Mouse (Mus musculus): Measurements from ENCODE around the gene Tmem198. TPM values are rescaled to one million over a fixed set of nuclear protein-coding genes. Genes with fewer than 3 reads are reported as not detected.

Gene Tmem198
- total RNA-seq (2021), result under 1 TPM; 0.68 to 0.87 TPM
- long read RNA-seq, experiment 1, result 0 reads
- long read RNA-seq, experiment 2, result 0 reads

- DNase-seq, result peak; percentile 93
Observed at GRCm38 (mm10) chr1:75478916-75479634, at the start of gene Tmem198, which contains the start of gene Chpf. TSS of gene Tmem198 (plus strand) at chr1:75479532. TSS of gene Chpf (minus strand) at chr1:75479307.

GRCm38 (mm10) chr1:75435475-75436328 lies 43.6 kb upstream of the Tmem198 start, which contains the start of gene Gmppa:
TSS of gene Gmppa (plus strand) at chr1:75435930.
- peak; percentile 74 for DNase-seq

GRCm38 (mm10) chr1:75438782-75439181 lies 40.5 kb upstream of the Tmem198 start:
- DNase-seq, result no peak

GRCm38 (mm10) chr1:75440661-75441060 lies 38.7 kb upstream of the Tmem198 start:
- no peak for DNase-seq

GRCm38 (mm10) chr1:75441471-75441996 lies 37.8 kb upstream of the Tmem198 start:
- no peak for DNase-seq

GRCm38 (mm10) chr1:75442171-75442570 lies 37.2 kb upstream of the Tmem198 start:
- DNase-seq, result no peak

DNA sequence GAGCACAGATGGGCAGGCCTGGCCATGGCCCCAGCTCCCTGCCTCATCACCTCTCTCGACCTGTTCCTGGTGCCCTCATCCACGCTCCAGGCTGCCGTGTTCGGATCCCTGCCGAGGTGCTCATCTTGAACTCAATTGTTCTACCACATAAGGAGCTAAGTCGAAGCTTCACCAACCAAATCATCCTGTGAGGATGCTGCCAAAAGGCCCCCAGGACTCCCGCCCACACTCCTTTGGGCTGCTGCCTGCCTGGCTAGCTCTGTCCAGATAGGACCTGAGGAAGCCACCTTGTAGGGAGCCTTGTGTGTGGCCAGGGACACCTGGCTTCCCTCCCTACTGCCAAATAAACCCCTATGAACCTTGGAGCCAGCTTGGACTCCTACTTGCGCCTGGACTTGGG lies 36.5 kb upstream of the Tmem198 start:
- DNase-seq, result no peak

DNA sequence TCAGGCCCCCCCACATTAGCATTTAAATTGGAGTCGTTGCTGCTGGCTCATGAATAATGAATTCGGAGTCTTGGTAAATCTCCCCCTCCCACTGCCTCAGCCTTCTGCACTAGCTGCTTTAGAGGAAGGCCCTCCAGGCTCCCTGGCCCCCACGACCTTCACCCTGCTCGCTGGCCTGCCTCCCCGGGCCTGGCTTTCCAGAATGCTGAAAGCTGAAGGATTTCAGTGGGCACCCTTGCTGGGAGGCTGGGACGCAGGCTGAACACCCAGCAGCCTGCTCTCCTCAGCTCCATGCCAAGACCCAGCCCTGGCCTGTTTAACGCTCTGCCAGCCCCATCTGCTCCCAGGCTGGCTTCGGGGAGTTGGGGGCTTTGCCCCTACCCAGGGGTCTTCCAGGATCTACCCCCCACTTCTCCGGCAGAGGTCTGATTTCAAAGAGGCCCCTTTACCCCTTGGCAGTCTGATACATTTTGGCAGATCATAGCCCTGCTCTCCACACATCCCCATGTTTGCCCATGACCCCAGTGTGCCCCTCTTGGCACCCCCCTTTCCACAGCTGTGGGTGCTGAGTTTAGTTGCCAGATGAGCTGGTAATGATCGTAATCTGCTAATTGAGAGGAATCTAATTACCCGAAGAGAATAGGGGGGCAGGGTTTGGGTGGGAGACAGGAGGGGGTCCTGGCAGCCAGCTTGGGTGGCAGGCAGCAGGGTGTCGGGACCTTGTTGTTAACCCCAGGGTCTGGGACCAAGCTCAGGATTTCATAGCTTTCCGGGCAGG lies 35.9 kb upstream of the Tmem198 start:
- DNase-seq, result no peak

GRCm38 (mm10) chr1:75444208-75444607 lies 35.1 kb upstream of the Tmem198 start:
- DNase-seq, result no peak

DNA sequence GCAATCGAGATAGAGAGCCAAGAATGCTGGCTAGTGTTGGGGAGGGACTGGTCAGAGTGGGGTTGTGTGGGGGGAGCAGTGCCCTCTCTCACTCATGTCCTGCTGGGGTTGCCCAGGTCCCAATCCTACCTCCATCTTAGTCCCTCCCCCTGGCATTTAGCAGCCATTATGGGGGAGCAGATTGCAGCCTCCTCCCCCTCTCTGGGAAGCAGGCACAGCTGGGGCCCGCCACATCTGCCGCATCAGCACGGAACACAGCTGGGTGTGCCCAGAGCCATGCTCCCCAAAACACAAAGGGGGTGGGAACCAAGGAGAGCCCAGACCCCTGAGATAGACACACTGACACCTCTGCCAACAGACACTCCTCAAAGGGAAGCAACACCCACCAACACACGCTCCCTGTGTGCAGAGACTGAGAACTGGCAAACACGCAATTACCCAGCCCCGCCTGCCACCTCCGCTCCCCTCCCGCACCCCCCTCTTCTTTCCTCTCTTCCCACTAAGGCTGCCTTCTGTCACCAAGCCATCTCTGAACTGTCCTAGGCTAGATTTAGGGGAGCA lies 34.1 kb upstream of the Tmem198 start:
- DNase-seq, result no peak

DNA sequence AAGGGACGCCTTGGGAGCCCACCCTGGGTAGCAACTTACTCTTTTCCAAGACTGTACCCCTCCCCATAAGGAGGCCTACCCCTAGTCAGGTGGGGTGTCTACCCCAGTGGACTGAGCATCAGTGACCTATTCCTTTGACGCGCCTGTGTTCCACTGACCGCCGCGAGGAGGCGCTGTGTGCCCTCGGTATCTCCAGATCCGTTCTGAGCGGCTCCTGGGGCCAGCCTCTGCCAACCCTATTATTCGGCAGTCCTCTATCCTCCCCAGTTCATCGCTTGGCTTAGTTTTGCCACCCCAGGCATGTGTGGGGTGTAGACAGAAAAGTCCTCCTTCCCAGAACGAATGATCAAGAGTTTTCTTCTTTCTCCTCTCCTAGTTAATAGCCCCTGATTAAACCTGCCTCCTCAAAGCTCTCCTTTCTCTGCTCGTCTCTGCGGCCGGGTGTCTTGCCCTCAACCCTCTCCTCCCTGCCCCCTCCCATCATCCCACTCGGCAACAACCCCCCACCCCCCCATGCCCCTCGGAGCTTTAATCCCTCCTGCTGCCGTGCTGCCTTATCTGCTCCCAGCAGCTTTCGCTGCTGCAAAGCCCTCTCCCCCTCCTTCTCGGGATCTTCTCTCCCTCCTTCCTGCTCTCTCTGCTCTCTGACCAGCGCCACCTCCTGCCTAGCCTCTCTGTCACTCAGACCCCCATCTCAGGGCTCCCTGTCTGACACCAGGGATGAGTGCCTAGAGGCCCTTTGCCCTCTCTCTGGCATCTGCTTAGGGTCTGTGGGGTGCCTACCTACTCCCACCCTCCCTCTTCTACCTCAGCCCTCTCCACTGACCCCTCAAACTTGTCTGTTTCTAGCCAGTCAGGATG lies 33.4 kb upstream of the Tmem198 start:
- peak; percentile 86 for DNase-seq

DNA sequence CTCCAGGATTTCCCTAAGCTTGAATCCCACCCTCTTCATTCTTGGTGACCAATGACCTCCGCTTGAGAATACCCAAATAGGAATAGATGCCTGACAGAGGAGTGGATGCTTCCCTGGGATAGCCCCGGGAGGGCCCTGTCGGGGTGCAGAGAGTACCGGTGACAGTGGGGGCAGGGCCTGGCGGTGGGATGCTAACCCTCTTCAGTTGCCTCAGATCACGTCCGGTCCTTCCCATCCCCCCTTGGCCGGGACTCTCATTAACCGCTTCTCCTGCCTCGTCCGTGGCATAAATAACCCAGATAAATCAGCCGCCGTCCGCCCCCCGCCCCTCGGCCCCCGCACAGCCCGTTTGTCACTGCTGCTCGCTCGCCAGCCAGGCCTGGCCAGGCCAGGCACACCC lies 32.7 kb upstream of the Tmem198 start:
- no peak for DNase-seq

- no peak for DNase-seq
Observed at GRCm38 (mm10) chr1:75447265-75448051, 31.9 kb upstream of the Tmem198 start.

DNA sequence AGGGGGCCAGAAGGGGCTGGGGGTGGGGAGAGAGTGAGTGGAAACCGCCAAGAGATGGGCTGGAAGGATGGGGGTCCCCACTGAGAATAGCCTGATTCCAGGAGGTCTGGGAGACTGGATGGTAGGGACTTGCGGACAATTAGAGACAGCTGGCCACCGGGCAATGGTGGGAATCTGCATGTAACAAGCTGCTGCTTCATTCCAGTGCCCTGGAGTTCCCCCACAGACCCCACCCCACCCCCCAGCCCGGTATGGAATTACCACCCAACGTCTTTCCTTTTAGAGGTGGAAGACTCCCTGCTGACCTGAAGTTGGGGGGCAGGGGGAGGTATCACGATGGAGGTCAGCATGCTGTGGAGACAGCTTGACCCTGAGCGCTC lies 31.3 kb upstream of the Tmem198 start:
- no peak for DNase-seq

GRCm38 (mm10) chr1:75448937-75449336 lies 30.4 kb upstream of the Tmem198 start:
- no peak for DNase-seq

DNA sequence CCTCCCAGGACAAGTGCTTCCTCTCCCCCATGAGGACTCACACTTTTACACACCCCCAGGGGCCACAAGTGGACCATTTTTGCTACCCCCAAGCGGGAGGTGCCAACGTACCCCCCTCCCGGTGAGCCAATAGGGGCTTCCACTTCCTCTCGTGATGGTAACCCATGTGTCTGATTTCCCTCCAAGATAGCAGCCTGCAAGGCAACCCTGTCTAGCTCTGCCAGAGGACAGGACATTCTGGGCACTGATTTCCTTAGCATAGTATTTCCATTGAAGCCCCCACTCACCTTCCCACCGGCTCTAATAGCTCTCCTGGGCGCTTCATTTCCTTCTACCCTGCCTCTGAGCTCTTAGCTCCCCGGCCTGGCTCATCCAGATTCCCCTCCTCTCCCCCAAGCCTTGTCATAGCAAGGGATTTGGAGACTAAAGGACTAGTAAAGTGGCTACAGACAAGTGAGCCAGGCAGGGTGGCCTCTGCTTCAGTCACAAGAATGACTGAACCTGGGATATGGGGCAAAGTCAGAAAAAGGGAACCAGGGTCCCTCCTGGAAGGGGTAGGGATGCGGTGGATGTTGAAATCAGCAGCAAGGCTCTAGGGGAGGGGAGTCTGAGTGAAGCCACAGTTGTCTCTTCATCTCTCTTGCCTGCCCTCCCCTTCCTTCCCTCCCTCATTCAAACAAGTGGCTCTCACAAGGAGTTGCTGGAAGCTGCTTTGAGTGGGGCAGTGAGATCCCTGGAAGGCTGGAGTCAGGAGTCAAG lies 29.8 kb upstream of the Tmem198 start:
- no peak for DNase-seq

- DNase-seq, result no peak
Observed at GRCm38 (mm10) chr1:75450314-75451005, 28.9 kb upstream of the Tmem198 start, which contains the start of gene Asic4. TSS of gene Asic4 (plus strand) at chr1:75450436.

DNA sequence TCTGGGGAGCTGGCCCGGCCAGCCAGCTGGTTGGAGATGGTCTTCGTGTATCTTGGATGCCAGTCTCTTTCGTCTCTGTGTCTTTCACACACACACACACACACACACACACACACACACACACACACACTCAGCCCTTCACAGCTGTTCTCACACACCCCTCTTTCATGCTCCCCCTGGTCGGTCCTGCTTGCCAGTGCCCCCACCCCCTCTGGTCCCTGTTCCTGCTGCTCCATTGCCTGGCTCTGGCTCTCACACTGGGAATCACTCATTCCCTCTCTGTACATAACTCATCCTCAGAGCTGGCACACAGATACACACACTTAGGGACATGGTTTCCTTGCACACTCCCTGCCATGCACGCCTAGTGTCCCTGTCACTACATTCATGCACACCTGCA lies 27.4 kb upstream of the Tmem198 start:
- DNase-seq, result no peak

GRCm38 (mm10) chr1:75455433-75455832 lies 23.9 kb upstream of the Tmem198 start:
- DNase-seq, result no peak
